Mouse (Mus musculus): ENCODE results near the gene Tor4a.

DNA sequence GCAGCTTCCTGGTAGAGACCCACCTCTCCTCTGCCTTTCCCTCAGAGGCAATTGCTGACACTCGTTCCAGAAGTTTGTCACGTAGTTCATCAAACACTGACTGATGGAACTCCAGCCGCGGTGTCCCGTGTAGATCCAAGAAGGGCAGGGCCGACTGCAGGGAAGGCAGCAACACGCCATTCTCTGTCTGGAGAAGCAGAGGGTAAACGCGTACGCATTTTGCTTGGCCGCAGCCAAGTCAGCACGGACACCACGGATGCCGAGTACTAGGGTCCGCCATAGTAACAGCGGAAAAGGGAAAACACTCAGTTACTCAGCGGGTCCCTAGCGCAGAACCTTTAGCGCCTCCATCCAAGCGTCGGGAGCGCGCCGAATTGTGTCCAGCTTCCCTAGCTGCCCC lies 14.0 kb upstream of the Tor4a start:
- TF ChIP-seq CTCF (IDR thresholded peaks at IDR 0.05; ENCODE audit: extremely low read depth, insufficient read length, insufficient replicate concordance, low read depth, low read length) (no peak), POLR2A (IDR thresholded peaks at IDR 0.05; ENCODE audit: low read depth, low read length) (no peak)

Data from small intestine, adult 2 months (tissue).